Mouse (Mus musculus) forebrain, embryonic 16.5 days (tissue): Measurements from ENCODE around the gene Vps45. TPM values are rescaled to one million over a fixed set of nuclear protein-coding genes. Genes with fewer than 3 reads are reported as not detected.
"Not testable (repeated sequence)": the region's sequence is repeated elsewhere in the genome, so short reads cannot be mapped to it uniquely, and the experiment has no call there.

ENCODE experiments used
- ATAC-seq: fragments of 200-750 bp; cut with Nextera tagmentation; 2 replicates; pipeline ENCODE4 v1.8.0; 2017; ENCODE audit warnings: mild to moderate bottlenecking, moderate library complexity
- H3K27ac ChIP-seq: fragments of 300-500 bp; sonication (generic); 2 replicates; pipeline ENCODE4 v1.5.1; 2014; ENCODE audit warnings: low read length, control low read depth
- H3K27me3 ChIP-seq: fragments of 300-500 bp; sonication (generic); replicated peaks from 2 replicates; pipeline ENCODE4 v1.6.1; 2014; ENCODE audit warnings: low read length; ENCODE audit not compliant: control insufficient read depth, insufficient read depth
- H3K36me3 ChIP-seq: fragments of 300-500 bp; sonication (generic); 2 replicates; pipeline ENCODE4 v1.6.1; 2014; ENCODE audit not compliant: control insufficient read depth, insufficient read depth
- H3K4me1 ChIP-seq: fragments of 300-500 bp; sonication (generic); replicated peaks from 2 replicates; pipeline ENCODE4 v1.6.1; 2014; ENCODE audit warnings: low read length; ENCODE audit not compliant: control insufficient read depth, insufficient read depth
- H3K4me2 ChIP-seq: fragments of 300-500 bp; sonication (generic); 2 replicates; pipeline ENCODE4 v1.6.1; 2014; ENCODE audit warnings: mild to moderate bottlenecking, low read length, control low read depth
- H3K4me3 ChIP-seq: fragments of 300-500 bp; sonication (generic); replicated peaks from 2 replicates; pipeline ENCODE4 v1.5.1; 2014; ENCODE audit warnings: mild to moderate bottlenecking, low read length, control low read depth
- H3K9ac ChIP-seq: fragments of 300-500 bp; sonication (generic); replicated peaks from 2 replicates; pipeline ENCODE4 v1.6.1; 2014; ENCODE audit warnings: low read depth, low read length, control low read depth
- H3K9me3 ChIP-seq: fragments of 300-500 bp; sonication (generic); 2 replicates; pipeline ENCODE4 v1.6.1; 2016; ENCODE audit warnings: low read length; ENCODE audit not compliant: control insufficient read depth
- WGBS: fragments of 180-500 bp; shearing (Covaris S2); extraction: QIAGEN DNeasy Blood & Tissue Kit; methylation state at CpG from one replicate; pipeline ENCODE4 v1.1.7; 2014; 5-methylcytosine and 5-hydroxymethylcytosine counted together
- polyA plus RNA-seq: library from polyadenylated mRNA; unstranded; fragments of >200 nt; fragmentation: Nextera tagmentation; extraction: Ambion mirVana; gene quantifications from 2 replicates; pipeline ENCODE4 v1.2.1, GENCODE M21; 2015

Vps45 gene
- polyA plus RNA-seq, 1 experiment from 2014 or later, result 55.3 TPM

- Histone ChIP-seq H3K9ac (no peak overlapping the region), H3K36me3 (peaks cover 4% of the 10 kb centered on the region; the same call in 1 of the 2 replicates), H3K4me2 (no peak overlapping the region), H3K27me3 (no peaks in the 10 kb centered on the region), H3K27ac (no peak overlapping the region), H3K9me3 (no peaks in the 10 kb centered on the region), H3K4me1 (peaks cover 2% of the 10 kb centered on the region; the same call in 1 of the 2 replicates), H3K4me3 (no peak overlapping the region)
- no peak for ATAC-seq
- WGBS, result 69% methylated on average over 4 of the region's 4 CpGs
Observed at GRCm38 (mm10) chr3:96051186-96051585, 7.1 kb downstream of the Vps45 start.

GRCm38 (mm10) chr3:96050779-96051178 lies 7.5 kb downstream of the Vps45 start:
- no peaks in the 10 kb centered on the region for H3K9me3 ChIP-seq
- 69% methylated on average over 7 of the region's 7 CpGs for WGBS
- H3K4me1 ChIP-seq, result no peaks in the 10 kb centered on the region; the same call in 1 of the 2 replicates
- H3K36me3 ChIP-seq, result peaks cover 4% of the 10 kb centered on the region; the same call in 1 of the 2 replicates
- H3K4me2 ChIP-seq, result no peak overlapping the region
- H3K27me3 ChIP-seq, result no peaks in the 10 kb centered on the region
- H3K9ac ChIP-seq, result no peak overlapping the region
- ATAC-seq, result no peak
- H3K4me3 ChIP-seq, result no peak overlapping the region
- H3K27ac ChIP-seq, result no peak overlapping the region

GRCm38 (mm10) chr3:96044559-96044958 lies 13.7 kb downstream of the Vps45 start:
- H3K4me1 ChIP-seq, result not testable (repeated sequence)

GRCm38 (mm10) chr3:96043104-96043503 lies 15.2 kb downstream of the Vps45 start:
- no peaks in the 10 kb centered on the region for H3K4me1 ChIP-seq
- H3K27ac ChIP-seq, result no peak overlapping the region
- whole genome bisulfite sequencing, result 81% methylated on average over 1 of the region's 1 CpGs
- H3K27me3 ChIP-seq, result no peaks in the 10 kb centered on the region
- H3K36me3 ChIP-seq, result peaks cover 9% of the 10 kb centered on the region; the same call in 1 of the 2 replicates
- no peaks in the 10 kb centered on the region for H3K9me3 ChIP-seq
- H3K4me3 ChIP-seq, result no peak overlapping the region
- no peak overlapping the region for H3K4me2 ChIP-seq
- no peak for ATAC-seq
- H3K9ac ChIP-seq, result no peak overlapping the region

More at GRCm38 (mm10) chr3:96044559-96044958, 13.7 kb downstream of the Vps45 start:
- ATAC-seq, H3K27me3 ChIP-seq, H3K9me3 ChIP-seq, H3K9ac ChIP-seq, H3K4me2 ChIP-seq, H3K27ac ChIP-seq, H3K36me3 ChIP-seq, H3K4me3 ChIP-seq: not testable (repeated sequence)
- 96% methylated on average over 3 of the region's 3 CpGs for WGBS

- Histone ChIP-seq H3K36me3 (peaks cover 9% of the 10 kb centered on the region; the same call in 1 of the 2 replicates), H3K4me3 (no peak overlapping the region), H3K9ac (no peak overlapping the region), H3K27me3 (no peaks in the 10 kb centered on the region), H3K27ac (no peak overlapping the region), H3K4me1 (no peaks in the 10 kb centered on the region), H3K9me3 (no peaks in the 10 kb centered on the region), H3K4me2 (no peak overlapping the region)
- WGBS, result 98% methylated on average over 6 of the region's 6 CpGs
- ATAC-seq, result no peak
Observed at GRCm38 (mm10) chr3:96041079-96041478, 17.2 kb downstream of the Vps45 start.

- no peak overlapping the region for H3K9ac ChIP-seq
- no peak for ATAC-seq
- H3K9me3 ChIP-seq, result no peaks in the 10 kb centered on the region
- no peaks in the 10 kb centered on the region for H3K4me1 ChIP-seq
- peaks cover 9% of the 10 kb centered on the region; the same call in 1 of the 2 replicates for H3K36me3 ChIP-seq
- no peak overlapping the region for H3K4me3 ChIP-seq
- no peak overlapping the region for H3K27ac ChIP-seq
- no peak overlapping the region for H3K4me2 ChIP-seq
- no peaks in the 10 kb centered on the region for H3K27me3 ChIP-seq
- 98% methylated on average over 2 of the region's 2 CpGs for WGBS
Observed at GRCm38 (mm10) chr3:96040663-96041006, 17.6 kb downstream of the Vps45 start.

- no peak overlapping the region for H3K9ac ChIP-seq
- H3K4me1 ChIP-seq, result no peaks in the 10 kb centered on the region
- no peak overlapping the region for H3K4me2 ChIP-seq
- H3K36me3 ChIP-seq, result peaks cover 5% of the 10 kb centered on the region; the same call in 1 of the 2 replicates
- H3K27me3 ChIP-seq, result no peaks in the 10 kb centered on the region
- no peaks in the 10 kb centered on the region for H3K9me3 ChIP-seq
- WGBS, result 83% methylated on average over 8 of the region's 9 CpGs
- no peak overlapping the region for H3K4me3 ChIP-seq
- no peak for ATAC-seq
- H3K27ac ChIP-seq, result no peak overlapping the region
Observed at GRCm38 (mm10) chr3:96039857-96040662, 18.2 kb downstream of the Vps45 start.

- Histone ChIP-seq H3K4me1 (no peaks in the 10 kb centered on the region), H3K27me3 (no peaks in the 10 kb centered on the region), H3K4me3 (no peak overlapping the region), H3K9ac (no peak overlapping the region), H3K4me2 (no peak overlapping the region), H3K9me3 (no peaks in the 10 kb centered on the region), H3K36me3 (peaks cover 5% of the 10 kb centered on the region; the same call in 1 of the 2 replicates), H3K27ac (no peak overlapping the region)
- 96% methylated on average over 4 of the region's 4 CpGs for WGBS
- no peak for ATAC-seq
Observed at GRCm38 (mm10) chr3:96038851-96039250, 19.4 kb downstream of the Vps45 start.

- no peaks in the 10 kb centered on the region for H3K9me3 ChIP-seq
- no peak for ATAC-seq
- no peak overlapping the region for H3K4me3 ChIP-seq
- H3K4me2 ChIP-seq, result no peak overlapping the region
- WGBS, result 82% methylated on average over 5 of the region's 5 CpGs
- H3K27me3 ChIP-seq, result no peaks in the 10 kb centered on the region
- H3K27ac ChIP-seq, result no peak overlapping the region
- no peak overlapping the region for H3K9ac ChIP-seq
- H3K4me1 ChIP-seq, result no peaks in the 10 kb centered on the region
- peaks cover 5% of the 10 kb centered on the region; the same call in 1 of the 2 replicates for H3K36me3 ChIP-seq
Observed at GRCm38 (mm10) chr3:96038156-96038555, 20.1 kb downstream of the Vps45 start.
